In the genomic region with DNA sequence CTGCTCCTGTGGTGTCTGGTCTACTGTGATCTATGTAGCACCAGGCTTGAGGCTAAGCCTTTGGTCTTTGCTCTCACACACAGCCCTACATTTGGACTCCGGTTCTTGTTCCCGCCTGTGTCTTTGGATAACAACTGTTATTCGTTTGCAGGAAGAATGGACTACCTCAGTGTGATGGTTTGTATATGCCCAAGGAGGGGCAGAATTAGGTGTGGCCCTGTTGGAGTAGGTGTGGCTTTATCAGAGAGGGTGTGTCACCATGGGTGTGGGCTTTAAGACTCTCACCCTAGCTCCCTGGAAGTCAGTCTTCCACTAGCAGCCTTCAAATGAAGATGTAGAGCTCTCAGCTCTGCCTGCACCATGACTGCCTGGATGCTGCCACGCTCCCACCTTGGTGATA, we compare ENCODE assay signal across 18 mouse cellular contexts. TPM values are rescaled to one million over a fixed set of nuclear protein-coding genes. Genes with fewer than 3 reads are reported as not detected.
"Had no signal": no experiment of that assay in that cellular context is flagged by ENCODE, and none has a peak within 500 bp of the region (broad histone marks: within the 10 kb centered on the region; RNA-seq: fewer than 3 reads in every experiment).

No protein-coding gene starts in this region.

- DNase-seq: kidney, postnatal 14 days; kidney, postnatal 4 days; left cerebral cortex, postnatal 4 days; right cerebral cortex, adult 18-20 months; right cerebral cortex, postnatal 14 days; spleen, adult 18-20 months; thymus, postnatal 25 days had no signal

- H3K9me3 ChIP-seq: limb, embryonic 12.5 days; limb, embryonic 15.5 days; stomach, embryonic 15.5 days had no signal

- H3K27ac ChIP-seq: limb, embryonic 12.5 days; limb, embryonic 15.5 days; macrophage; stomach, embryonic 15.5 days had no signal

- H3K27me3 ChIP-seq: limb, embryonic 12.5 days; limb, embryonic 15.5 days; stomach, embryonic 15.5 days had no signal

- H3K9ac ChIP-seq: limb, embryonic 12.5 days; limb, embryonic 15.5 days; lung, embryonic 14.5 days; stomach, embryonic 15.5 days had no signal

- H3K4me3 ChIP-seq: limb, embryonic 12.5 days; limb, embryonic 15.5 days; stomach, embryonic 15.5 days had no signal

- H3K4me2 ChIP-seq: limb, embryonic 12.5 days; limb, embryonic 15.5 days; lung, embryonic 14.5 days; stomach, embryonic 15.5 days had no signal

- H3K4me1 ChIP-seq: limb, embryonic 12.5 days; limb, embryonic 15.5 days; stomach, embryonic 15.5 days had no signal

- ATAC-seq: intestine, postnatal 0 days; lung, postnatal 0 days had no signal

RNA-seq across cellular contexts. Expression of a gene that starts 20.4 kb away (rescaled TPM):
- total RNA-seq: megakaryocyte, adult 5-6 weeks had no signal
- polyA plus RNA-seq: intestine, embryonic 14.5 days; intestine, postnatal 0 days; kidney, adult 2 months; liver, embryonic 16.5 days; lung, postnatal 0 days; macrophage had no signal
